Mouse (Mus musculus) thymus, adult 18-20 months (tissue): ENCODE measurements around the gene Zfp786.

Experiments
- DNase-seq, 2 experiments: peaks; one replicate each; pipeline ENCODE4 v3.0.0; 2022; ENCODE audit warnings: mixed read lengths in 2 of 2

Zfp786 gene

DNA sequence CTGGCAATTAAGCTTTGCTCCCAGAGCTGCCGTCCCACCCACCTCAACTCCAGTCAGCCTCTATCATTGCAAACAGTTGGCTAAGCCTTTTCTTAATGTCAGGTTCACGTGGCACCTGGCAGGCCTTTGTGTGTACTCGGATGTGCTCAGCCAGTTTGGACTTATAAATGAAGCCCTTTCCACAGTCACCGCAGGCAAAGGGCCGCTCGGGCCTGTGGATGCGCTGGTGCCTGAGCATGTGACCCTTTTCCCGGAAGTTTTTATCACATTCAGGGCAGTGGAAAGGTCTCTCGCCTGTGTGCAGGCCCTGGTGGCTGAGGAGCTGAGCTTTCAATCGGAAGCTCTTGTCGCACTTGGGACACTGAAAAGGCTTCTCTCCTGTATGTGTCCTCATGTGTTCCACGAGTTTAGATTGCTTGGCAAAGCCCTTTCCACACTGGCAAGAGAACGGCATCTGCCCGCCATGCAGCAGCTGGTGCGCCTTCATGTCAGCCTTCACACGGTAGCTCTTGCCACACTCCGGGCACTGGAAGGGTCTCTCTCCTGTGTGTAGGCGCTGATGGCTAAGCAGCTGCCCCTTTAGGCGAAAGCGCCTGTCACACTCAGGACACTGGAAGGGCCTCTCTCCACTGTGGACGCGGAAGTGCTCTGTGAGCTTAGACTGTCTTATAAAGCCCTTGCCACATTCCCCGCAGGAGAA is 10.9 kb downstream of the Zfp786 start:
- DNase-seq = no peak

- DNase-seq = no peak
Measured at GRCm38 (mm10) chr6:47818721-47819120, 11.9 kb downstream of the Zfp786 start.

- no peak for DNase-seq
Measured at GRCm38 (mm10) chr6:47816151-47816550, 14.5 kb downstream of the Zfp786 start.

GRCm38 (mm10) chr6:47813257-47813878 is 17.3 kb downstream of the Zfp786 start, which contains the start of gene Pdia4:
Gene Pdia4 (minus strand): TSS chr6:47813430.
- DNase-seq = peak; percentile 100

DNA sequence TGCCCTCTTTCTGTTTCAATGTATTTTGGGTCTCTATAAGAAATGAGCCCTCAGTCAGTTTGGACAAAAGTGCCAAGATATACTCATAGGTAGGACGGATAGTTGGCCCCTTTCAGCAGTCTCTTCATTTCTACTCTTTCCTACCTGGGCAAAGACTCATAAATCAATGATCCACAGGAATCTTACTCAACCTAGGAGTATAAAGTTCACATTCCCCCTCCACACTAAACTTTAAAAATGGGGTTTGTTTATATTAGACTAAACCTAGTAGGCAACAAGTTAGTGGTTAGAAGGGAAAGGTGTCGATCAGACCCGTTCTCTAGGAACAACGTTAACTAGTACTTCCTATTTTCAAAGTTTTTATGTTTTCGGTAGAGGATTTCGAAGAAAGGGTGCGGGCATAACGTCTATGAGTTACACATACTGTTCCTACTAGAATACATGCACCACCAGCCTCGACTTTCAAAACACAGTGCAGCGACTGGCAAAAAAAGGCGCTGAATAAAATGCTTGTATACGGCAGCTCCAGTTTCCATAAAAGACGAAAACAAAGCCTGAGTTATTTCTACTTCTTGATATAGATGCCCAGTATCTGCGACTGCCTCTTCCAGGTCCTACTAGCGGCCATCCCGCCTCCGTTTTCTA is 18.3 kb downstream of the Zfp786 start:
- no peak for DNase-seq

DNA sequence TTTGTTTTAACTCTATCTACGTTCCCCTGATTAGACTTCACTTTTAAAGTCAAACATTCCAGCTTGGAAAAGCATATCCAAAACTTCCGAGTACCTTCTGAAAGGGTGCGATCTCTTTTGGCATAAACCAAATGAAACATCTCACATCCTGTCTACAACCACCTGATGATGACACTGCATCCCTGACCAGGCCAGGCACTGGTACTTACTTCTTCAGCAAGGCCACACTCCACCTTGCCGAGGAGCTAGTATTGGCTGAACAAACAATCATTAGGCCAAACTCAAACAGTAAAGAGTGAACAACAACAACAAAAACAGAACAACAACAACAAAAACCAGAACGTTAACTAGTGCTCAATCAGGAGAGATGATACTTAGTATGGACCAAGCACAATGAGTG is 19.3 kb downstream of the Zfp786 start:
- DNase-seq = no peak

- DNase-seq = no peak
Measured at GRCm38 (mm10) chr6:47810181-47810580, 20.5 kb downstream of the Zfp786 start.

GRCm38 (mm10) chr6:47809053-47809452 is 21.6 kb downstream of the Zfp786 start:
- no peak for DNase-seq

DNA sequence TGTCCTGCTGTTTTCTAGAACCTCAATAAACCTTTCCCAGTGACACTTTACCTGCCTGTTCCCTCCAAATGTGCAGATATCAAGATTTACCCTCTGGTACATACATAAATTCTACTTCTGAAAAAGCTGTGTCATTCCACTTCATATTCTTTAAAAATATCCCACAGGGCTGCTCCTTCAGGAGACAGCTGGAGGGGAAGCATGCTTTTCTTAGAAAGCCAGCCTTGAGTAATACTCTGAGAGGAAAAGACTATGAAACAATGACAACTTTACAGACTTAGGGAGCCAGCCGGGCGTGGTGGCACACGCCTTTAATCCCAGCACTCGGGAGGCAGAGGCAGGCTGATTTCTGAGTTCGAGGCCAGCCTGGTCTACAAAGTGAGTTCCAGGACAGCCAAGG is 22.1 kb downstream of the Zfp786 start:
- no peak for DNase-seq

DNA sequence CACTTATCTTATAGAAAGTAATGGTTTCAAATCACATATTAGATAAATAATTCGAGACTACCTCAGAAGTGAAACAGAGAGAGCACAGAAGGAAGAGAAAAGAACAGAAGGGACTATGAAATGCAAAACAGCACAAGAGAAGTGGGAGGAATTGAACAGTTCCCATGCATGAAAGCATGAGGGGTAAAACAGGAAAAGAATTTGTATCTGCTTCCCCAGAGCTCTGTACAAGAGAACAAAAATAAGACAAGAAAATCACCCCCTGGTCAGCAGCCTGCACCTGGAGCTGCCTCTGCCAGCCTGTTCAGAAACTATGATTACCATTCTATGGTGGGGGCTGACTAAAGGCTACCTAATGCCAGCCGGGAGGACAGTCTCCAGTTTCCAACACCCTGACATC is 23.2 kb downstream of the Zfp786 start:
- DNase-seq = no peak

- no peak for DNase-seq
Measured at GRCm38 (mm10) chr6:47805520-47805919, 25.1 kb downstream of the Zfp786 start.

DNA sequence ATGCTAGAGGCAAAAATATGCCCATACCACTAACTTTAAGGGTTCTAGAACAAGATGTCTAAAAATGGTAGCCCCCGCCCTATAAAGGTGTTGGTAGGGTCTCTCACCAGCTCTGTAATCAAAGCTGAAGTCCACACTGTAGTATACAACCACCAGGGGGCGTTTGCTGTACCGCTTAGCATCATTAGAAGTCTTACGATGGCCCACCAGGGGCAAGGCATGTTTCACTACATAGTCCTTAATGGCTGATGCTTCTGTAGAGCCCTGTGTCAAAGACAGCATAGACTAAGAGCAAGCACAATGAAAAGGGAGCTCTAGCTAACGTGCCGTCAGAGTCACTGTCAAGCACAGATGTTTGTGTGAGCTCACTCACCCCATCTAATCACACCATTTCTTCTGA is 31.6 kb downstream of the Zfp786 start:
- peak; percentile 26 to 55 for DNase-seq

DNA sequence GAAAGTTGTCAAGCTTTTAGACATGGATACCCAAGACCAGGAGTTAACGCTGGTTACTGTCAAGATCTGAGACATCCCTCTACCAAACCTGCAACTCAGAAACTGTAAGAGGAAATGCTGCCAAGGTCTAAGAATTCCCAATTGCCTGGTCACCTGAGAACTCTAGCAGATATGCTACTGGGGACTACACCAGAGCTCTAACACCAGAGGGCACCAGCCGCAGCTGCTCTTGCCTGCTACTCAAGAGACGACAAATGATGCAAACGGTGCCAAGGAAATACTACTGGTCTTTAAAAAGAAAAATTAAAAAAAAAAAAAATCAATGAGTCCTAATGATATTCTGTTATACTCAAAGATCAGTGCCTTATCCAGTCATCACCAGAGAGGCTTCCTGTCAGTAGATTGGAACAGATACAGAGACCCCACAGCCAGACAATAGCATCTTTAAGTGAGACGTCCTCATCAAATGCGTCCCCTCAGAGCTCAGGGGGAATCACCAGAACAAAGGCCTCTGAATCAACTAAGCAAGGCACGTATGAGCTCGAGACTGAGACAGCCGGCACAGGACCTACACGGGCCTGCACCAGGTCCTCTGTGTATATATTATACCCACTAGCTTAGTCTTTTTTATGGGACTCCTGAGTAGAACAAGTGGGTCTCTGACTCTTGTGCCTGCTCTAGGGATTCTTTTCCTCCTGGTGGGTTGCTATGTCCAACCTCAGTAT is 36.4 kb downstream of the Zfp786 start:
- DNase-seq = no peak

DNA sequence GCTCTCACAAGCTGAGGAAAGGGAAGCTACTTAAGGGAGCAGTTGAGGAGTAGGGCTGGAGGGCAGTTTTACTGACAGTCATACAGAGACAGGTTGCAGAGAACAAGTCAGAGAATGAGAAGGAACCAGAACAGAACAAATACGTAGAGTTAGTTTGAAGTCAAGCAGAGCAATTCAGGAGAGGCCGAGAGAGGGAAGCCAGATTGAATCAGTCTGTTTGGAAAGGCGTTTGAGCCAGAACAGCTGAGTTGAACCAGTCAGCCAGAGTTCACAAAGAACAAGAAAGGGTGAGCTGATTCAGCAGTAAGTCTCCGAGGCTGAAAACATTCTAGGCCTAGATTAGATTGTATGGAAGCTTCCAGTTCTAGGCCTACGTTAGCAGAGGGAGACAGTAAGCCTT is 37.4 kb downstream of the Zfp786 start:
- DNase-seq = no peak

DNA sequence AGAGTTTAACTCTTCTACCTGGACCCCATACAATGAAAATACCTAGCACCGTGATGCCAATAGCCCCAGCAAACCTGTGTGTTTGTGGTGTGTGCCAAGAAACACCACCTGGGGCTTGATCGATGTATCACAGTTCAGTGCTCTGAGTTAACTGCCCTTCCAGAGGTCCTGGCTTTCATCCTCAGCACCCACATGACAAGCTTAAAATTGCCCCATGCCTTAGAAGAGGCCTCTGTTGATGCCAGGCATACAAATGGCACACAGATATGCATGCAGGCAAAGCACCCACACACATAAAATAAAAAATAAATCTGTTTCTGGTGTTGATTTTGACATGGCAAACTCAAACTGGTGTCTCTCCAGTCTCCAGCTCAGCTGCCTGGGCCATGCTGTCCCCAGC is 38.1 kb downstream of the Zfp786 start:
- DNase-seq = no peak

GRCm38 (mm10) chr6:47790745-47791144 is 39.9 kb downstream of the Zfp786 start:
- no peak for DNase-seq

GRCm38 (mm10) chr6:47788821-47789220 is 41.8 kb downstream of the Zfp786 start:
- no peak for DNase-seq

DNA sequence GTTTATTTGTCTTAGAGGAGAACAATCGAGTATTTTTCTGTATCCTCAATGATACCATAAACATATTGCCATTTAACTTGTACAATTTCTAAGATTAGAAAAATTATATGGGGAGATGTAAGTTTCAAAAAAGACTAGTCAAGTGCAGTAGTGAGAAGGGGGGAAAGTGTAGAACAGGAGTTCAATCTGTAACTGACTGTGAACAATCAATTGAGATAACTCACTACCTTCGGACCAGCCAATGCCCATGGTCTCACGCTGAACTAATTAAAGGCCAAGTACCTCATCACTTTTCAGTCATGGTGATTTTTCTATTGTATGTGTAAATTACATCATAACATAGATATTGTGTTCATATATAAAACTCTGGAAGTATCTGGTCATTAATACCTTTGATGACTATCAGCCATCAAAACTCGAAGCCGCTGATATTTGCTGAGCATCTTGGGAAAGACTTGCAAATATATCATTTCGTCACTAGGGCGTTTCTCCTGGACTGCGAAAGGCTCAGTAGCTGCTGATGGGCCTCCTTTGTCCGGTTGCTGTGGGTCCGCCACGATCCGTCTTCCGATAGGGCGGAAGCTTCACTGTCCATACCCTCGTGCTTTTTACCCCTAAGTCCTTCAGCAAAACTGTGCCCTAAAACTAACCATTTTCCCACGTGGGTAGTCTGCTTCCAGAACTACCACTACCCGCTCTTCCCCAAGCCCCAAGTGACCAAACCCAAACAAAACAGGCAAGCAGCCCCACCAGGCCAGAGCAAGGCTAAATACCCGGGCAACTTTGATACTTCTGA is 42.5 kb downstream of the Zfp786 start:
- peak; percentile 45 to 60 for DNase-seq

DNA sequence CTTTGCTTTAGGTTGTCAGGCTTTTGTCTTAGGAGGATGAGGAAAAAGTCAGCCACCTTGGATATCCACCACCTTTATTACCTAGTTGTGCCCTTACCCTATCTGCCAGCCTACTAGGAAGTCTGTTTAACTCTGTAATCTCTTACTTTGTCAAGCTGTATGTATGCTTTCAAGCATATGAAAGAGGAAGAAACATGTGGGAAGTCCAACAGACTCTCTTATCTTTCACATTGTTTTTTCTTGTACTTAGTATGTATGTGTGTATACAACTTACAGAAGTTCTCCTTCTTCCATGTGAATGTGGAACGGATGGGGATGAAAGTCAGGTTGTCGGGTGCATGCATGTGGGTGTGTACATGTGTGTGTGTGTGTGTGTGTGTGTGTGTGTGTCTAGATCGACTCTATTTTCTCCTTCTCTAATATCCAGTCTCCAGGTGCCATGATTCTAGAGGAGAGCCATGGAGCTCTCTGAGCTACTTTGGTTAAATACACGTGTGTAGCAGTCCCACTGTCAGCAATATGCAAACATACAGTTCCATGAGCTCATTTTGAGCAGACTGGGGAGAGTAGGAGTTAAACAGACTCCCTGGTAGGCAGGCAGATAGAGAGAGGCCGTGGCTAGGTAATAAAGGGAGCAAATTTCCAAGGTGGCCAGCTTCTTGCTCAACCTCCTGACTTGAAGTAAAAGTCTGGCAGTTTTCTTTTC is 45.8 kb downstream of the Zfp786 start:
- no peak for DNase-seq

GRCm38 (mm10) chr6:47781091-47781968 is 49.3 kb downstream of the Zfp786 start:
- no peak for DNase-seq

DNA sequence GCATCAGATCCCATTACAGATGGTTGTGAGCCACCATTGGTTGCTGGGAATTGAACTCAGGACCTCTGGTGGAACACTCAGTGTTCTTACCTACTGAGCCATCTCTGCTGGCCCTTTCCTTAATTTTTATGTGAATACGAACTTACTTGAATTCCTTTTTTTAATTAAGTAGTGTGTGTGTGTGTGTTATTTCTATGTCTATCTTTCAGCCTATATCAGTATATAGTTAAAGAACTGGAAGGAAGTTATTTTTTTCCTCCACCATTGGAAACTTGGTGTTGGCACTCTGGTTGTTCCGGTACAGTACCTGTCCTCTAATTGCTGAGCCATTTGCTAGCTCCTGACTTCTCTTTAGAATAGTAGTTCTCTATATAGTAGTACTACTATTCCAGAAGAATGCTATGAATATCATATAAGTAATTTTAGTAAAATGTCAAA is 50.1 kb downstream of the Zfp786 start:
- no peak for DNase-seq
